Mouse (Mus musculus) cerebellum, adult 2 months (tissue): ENCODE results near the gene Psma5. TPM values are rescaled to one million over a fixed set of nuclear protein-coding genes. Genes with fewer than 3 reads are reported as not detected.
"Not testable (repeated sequence)": the region's sequence is repeated elsewhere in the genome, so short reads cannot be mapped to it uniquely, and the experiment has no call there.

Experiments
- DNase-seq, 2 experiments: peaks; one replicate each; pipeline ENCODE4 v3.0.0; 2021
- H3K27ac ChIP-seq: fragments of 200-500 bp; 2 replicates; pipeline ENCODE4 v1.5.1; 2012; ENCODE audit warnings: low read length, control low read depth, inconsistent platforms; ENCODE audit not compliant: insufficient read depth
- H3K27me3 ChIP-seq: fragments of 200-500 bp; 2 replicates; pipeline ENCODE4 v1.6.1; 2012; ENCODE audit warnings: inconsistent platforms, mild to moderate bottlenecking, low read length, moderate library complexity; ENCODE audit not compliant: control insufficient read depth, insufficient read depth
- H3K4me1 ChIP-seq: fragments of 200-500 bp; 2 replicates; pipeline ENCODE4 v1.6.1; 2011; ENCODE audit warnings: low read length; ENCODE audit not compliant: control insufficient read depth, insufficient read depth
- H3K4me3 ChIP-seq: fragments of 200-500 bp; replicated peaks from 2 replicates; pipeline ENCODE3; 2011; ENCODE audit warnings: mild to moderate bottlenecking, low read depth, low read length, control low read depth; ENCODE audit not compliant: insufficient read depth
- CTCF ChIP-seq: fragments of 200-500 bp; IDR thresholded peaks from 2 replicates; pipeline ENCODE4 v1.5.1; 2011; ENCODE audit warnings: low read depth, mild to moderate bottlenecking, control low read depth, low read length, moderate library complexity, borderline replicate concordance; ENCODE audit not compliant: insufficient read depth
- POLR2A ChIP-seq: fragments of 200-500 bp; IDR thresholded peaks from 2 replicates; pipeline ENCODE4 v1.6.1; 2011; ENCODE audit warnings: low read length, control low read depth, borderline replicate concordance; ENCODE audit not compliant: insufficient read depth
- WGBS: fragments of 180-500 bp; shearing (Covaris S2); methylation state at CpG from one replicate; pipeline ENCODE4 v1.1.7; 2018; 5-methylcytosine and 5-hydroxymethylcytosine counted together
- polyA plus RNA-seq: library from polyadenylated mRNA; depleted of rRNA; stranded (reverse); fragments of >200 nt; gene quantifications from 2 replicates; pipeline ENCODE4 v1.2.3, GENCODE M21; 2012

Psma5 gene
- polyA plus RNA-seq, 1 experiment, result 111 TPM

DNA sequence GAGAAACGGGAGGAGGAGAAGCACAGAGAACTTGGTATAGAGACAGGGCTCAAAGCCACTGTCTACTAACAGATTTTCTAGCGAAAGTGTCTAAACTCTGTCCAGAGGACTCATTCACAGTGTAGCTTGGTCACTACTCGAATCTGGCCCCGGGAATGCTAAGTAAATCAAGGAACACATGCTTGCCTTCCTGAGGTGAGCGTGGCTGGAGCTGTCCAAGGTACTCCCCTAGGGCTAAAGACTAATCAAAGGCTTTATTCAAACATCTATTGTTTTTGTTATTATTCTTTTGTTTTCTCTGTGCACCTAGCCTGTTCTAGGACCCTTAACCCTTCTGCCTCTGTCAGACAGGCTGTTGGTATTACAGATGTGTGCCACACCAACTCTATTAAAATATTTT lies 42.0 kb upstream of the Psma5 start:
- no peak for DNase-seq
- TF ChIP-seq POLR2A (no peak), CTCF (no peak)
- no peak overlapping the region for H3K4me3 ChIP-seq
- H3K4me1 ChIP-seq, result peaks cover 7% of the 10 kb centered on the region
- no peaks in the 10 kb centered on the region for H3K27me3 ChIP-seq
- no peak overlapping the region for H3K27ac ChIP-seq
- 51% methylated on average over 5 of the region's 5 CpGs for WGBS

DNA sequence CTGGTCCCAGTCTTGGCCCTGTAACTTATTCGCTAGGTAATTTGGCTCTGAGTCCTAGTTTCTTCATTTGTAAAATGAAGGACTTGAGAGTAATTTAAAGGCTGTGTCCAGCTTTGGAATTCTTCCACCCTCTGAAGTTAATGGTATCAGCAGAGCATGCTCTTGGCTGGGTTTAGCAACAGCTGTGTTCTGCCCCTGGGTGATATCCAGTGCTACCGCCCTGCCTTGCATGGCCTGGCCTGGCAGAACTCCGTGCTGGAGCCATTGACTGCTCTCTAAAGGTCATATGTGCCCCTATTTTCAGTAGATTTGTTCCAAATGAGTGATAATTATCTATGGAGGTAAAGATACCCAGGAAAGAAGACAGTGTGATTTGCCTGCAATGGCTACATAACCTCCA lies 36.1 kb upstream of the Psma5 start:
- no peak for DNase-seq
- H3K27me3 ChIP-seq, result no peaks in the 10 kb centered on the region; the same call in 1 of the 2 replicates
- WGBS, result 45% methylated on average over 3 of the region's 3 CpGs
- H3K4me1 ChIP-seq, result no peaks in the 10 kb centered on the region
- no peak overlapping the region for H3K4me3 ChIP-seq
- no peak for TF ChIP-seq POLR2A
- no peak for TF ChIP-seq CTCF
- no peak overlapping the region for H3K27ac ChIP-seq

DNA sequence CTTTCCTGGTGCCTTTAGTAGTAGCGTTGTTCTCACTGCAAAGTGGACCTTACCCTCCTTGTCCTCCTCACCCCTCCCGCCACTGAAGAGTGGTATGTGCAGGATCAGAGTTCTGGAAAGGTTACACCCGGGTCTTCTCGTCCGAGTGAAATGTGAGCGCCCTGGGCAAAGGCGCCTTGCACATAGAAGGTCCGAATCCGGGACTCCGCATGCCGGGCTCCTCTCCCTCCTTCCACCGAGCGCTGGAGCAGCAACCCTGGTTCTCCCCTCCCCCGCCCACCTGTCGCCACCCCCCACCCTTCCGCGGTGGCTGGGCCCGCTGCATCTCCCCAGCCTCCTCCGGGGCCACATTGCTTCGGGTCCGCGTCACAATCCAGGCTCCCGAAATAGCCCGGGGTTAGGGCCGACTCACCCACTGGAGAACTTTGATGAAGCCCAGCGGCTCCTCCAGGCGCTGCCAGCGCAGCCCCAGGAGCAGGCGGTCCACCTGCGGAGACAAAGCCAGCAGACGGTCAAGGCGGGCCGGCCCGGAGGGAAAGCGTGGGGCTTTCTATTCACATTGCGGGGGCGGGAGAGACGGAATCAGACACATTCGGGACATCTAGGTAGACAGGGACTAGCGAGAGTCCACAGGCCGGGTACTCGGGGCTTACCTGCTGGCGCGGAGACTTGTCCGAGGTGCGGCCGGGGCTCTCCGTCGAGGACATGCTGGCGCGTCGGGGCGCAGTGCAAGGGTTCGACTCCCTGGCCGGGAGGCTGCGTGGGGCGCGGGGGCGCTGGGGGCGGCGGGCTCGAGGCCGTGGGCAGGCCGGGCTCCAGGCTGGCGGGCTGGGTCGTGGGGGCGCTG lies 30.8 kb upstream of the Psma5 start:
- TF ChIP-seq CTCF, result no peak
- no peak for TF ChIP-seq POLR2A
- peak overlapping the region; percentile 24 for H3K4me3 ChIP-seq
- 5% methylated on average over 66 of the region's 67 CpGs for WGBS
- no peaks in the 10 kb centered on the region for H3K4me1 ChIP-seq
- H3K27me3 ChIP-seq, result peaks cover 5% of the 10 kb centered on the region; the same call in 1 of the 2 replicates
- H3K27ac ChIP-seq, result no peak overlapping the region
- DNase-seq, result peak; percentile 4 to 16

DNA sequence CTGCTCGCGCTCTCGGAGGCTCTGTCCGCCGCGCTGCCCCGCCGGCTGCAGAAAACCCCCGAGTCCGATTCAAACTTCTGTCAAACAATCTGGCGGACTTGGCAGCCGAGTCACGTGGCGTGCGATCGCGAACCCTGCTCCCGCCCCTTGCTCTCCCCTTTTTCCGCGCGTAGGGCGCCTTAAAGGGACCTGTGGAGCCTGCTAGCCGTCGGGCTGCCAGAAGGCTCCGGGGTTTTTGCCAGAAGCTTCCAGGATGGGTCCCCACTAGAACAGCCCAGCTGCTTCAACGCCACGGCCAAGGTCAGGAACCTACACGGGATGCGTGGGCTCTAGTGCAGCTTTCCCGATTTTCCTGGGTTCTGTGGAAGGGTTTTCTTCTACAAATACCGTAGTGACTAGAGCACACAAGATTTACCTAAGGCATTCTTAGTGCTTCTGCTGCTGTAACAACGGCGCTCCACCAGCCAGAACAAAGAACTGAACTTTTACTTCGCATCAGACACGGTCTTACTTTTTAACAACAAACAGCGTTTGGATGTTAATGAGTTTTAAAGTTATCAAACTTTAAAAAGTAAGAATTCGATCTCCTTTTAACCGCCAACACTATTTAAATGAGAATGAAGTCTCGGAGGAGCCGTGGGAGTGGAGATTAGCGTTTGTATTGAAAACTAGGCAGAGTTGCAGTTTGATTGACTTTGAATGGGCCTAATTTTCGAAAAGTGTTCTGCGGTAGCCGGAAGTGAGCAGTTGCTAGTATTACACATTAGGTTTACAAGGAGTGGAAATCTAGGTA lies 30.0 kb upstream of the Psma5 start, which contains the start of gene Sypl2:
TSS of gene Sypl2 (minus strand) at position 91 of the 793 bp plus-strand sequence.
- TF ChIP-seq POLR2A, result no peak
- TF ChIP-seq CTCF, result no peak
- 13% methylated on average over 44 of the region's 44 CpGs for WGBS
- no peak within 1 kb of the TSS for H3K27ac ChIP-seq
- no peaks in the 10 kb centered on the region for H3K4me1 ChIP-seq
- DNase-seq, result peak; percentile 20 to 26
- H3K27me3 ChIP-seq, result peaks cover 5% of the 10 kb centered on the region; the same call in 1 of the 2 replicates
- peak within 1 kb of the TSS; percentile 24 for H3K4me3 ChIP-seq

DNA sequence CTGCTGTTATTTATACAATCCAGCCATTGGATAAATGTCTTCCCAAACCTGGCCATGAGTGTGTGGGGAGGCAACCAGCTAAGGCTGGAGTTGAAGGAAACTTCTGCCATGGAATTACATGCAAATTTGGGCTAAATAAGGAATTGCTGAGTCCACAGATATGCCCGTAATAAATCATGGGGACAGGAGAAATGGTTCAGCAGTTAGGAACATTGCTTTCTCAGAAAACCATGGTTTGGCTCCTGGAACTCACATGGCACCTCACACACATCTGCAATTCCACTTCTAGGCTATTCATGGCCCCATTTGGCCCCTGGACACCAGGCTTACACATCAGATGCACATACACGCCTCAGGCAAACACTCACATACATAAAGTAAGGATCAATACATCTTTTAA lies 29.2 kb upstream of the Psma5 start:
- no peak overlapping the region for H3K4me3 ChIP-seq
- peaks cover 5% of the 10 kb centered on the region; the same call in 1 of the 2 replicates for H3K27me3 ChIP-seq
- WGBS, result 83% methylated on average over 2 of the region's 2 CpGs
- no peak for TF ChIP-seq POLR2A
- no peak for TF ChIP-seq CTCF
- H3K4me1 ChIP-seq, result no peaks in the 10 kb centered on the region
- no peak for DNase-seq
- H3K27ac ChIP-seq, result no peak overlapping the region

DNA sequence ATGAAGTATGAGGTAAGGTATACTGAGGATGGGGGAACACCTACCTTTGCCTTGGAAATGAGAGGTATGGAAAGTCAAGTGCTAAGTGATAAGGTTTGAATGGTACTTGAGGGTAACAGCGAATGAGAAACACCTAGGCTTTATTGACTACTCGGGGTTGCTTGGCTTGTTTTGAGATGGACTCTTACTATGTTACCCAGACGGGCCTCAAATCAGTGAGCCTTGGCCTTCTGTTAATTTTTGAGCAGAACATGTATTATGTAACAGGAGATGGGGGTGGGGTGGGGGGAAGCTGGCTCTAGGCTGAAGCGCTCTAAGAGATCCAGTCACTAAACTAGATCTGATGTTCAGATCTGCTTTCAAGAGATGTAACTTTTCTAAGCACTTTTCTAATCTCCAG lies 25.1 kb upstream of the Psma5 start:
- TF ChIP-seq POLR2A (no peak), CTCF (no peak)
- Histone ChIP-seq H3K4me3 (no peak overlapping the region), H3K27ac (no peak overlapping the region), H3K27me3 (no peaks in the 10 kb centered on the region; the same call in 1 of the 2 replicates), H3K4me1 (no peaks in the 10 kb centered on the region)
- 91% methylated on average over 4 of the region's 4 CpGs for WGBS
- no peak for DNase-seq

DNA sequence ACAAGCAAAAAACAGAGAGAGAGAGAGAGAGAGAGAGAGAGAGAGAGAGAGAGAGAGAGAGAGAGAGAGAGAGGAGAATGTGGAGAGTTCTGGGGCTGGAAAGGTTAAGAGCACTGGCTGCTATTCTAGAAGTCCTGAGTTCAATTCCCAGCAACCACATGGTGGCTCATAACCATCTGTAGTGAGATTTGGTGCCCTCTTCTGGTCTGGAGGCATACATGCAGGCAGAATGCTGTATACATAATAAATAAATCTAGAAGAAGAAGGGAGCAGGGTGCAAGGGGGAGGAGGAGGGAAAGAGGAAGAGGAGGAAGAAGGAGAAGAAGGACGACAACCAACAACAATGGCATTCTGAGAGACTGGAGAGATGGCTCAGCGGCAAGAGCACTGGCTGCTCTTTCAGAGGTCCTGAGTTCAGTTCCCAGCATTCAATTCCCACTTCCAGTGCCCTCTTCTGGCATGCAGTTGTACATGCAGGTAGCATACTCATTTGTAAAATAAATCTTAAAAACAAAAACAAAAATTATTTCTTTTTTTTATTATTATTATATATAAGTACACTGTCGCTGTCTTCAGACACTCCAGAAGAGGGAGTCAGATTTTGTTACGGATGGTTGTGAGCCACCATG lies 19.1 kb upstream of the Psma5 start:
- H3K27ac ChIP-seq, H3K27me3 ChIP-seq, DNase-seq, H3K4me3 ChIP-seq, H3K4me1 ChIP-seq: not testable (repeated sequence)
- WGBS, result 91% methylated on average over 4 of the region's 4 CpGs
